Mouse (Mus musculus) olfactory bulb, adult 2 months (tissue): Measurements from ENCODE around the gene Gm10260.

Experiments used
- CTCF ChIP-seq: fragments of 200-500 bp; IDR thresholded peaks from 2 replicates; pipeline ENCODE4 v1.5.1; 2012; ENCODE audit warnings: low read depth, mild to moderate bottlenecking, low read length, moderate library complexity; ENCODE audit not compliant: insufficient read depth
- POLR2A ChIP-seq: fragments of 200-500 bp; IDR thresholded peaks from 2 replicates; pipeline ENCODE4 v1.6.1; 2012; ENCODE audit warnings: mild to moderate bottlenecking, low read depth, low read length, moderate library complexity; ENCODE audit not compliant: insufficient read depth

GRCm38 (mm10) chr13:97809828-97810227 lies 49.4 kb upstream of the Gm10260 start:
- TF ChIP-seq CTCF (no peak), POLR2A (no peak)
